Mouse (Mus musculus): ENCODE data around the gene P2rx5. TPM values are rescaled to one million over a fixed set of nuclear protein-coding genes. Genes with fewer than 3 reads are reported as not detected.

Gene P2rx5
- total and polyA plus RNA-seq, 3 experiments = 0.21 to 0.83 (median 0.40) TPM

DNA sequence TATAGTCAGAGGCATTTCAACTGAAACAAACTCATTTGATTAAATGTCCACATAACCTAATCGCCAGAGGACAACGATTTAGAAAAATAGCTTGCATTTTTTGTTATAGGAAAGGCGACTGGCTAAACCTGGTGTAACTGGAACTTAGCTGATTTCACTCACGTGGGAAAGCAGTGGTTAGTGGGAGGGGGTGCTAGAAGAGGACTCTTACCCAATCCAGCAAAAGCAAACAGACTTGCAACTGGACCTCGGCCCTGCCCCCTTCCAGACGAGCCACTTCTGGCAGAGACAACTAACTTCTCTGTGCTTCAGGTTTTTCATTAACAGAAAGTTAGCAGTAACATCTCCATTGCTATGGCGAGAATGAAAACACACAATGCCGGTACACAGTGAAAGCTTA lies 15.4 kb downstream of the P2rx5 start:
- peak overlapping the region; percentile 84 for H3K4me2 ChIP-seq (ENCODE audit: insufficient read depth, low read depth, poor library complexity, severe bottlenecking)
- H3K27me3 ChIP-seq (replicated peaks) = peaks cover 29% of the 10 kb centered on the region
- in situ Hi-C loops (cut with MboI; ENCODE audit: low pct_ligation_motif_present, low pct_unique_long_range_greater_than_20kb, low sequenced_read_pairs) = no loop called here
- peaks cover 27% of the 10 kb centered on the region for H3K79me2 ChIP-seq (replicated peaks; ENCODE audit: control insufficient read depth, extremely low read depth, insufficient read depth, poor library complexity, severe bottlenecking)
- peak; percentile 39 for DNase-seq (ENCODE audit: extremely low read depth)
- no peaks in the 10 kb centered on the region for H3K9me3 ChIP-seq (replicated peaks; ENCODE audit: low read length)
- H3K27ac ChIP-seq (ENCODE audit: insufficient read depth, low read depth) = no peak overlapping the region
- dilution Hi-C loops (cut with MboI; ENCODE audit: extremely low pct_ligation_motif_present, extremely low pct_unique_long_range_greater_than_20kb, low sequenced_read_pairs) = no loop called here
- peak overlapping the region; percentile 70 to 94 (median 89) for H3K4me3 ChIP-seq (replicated peaks in 1 of 3; ENCODE audit: low read depth in 2 of 3, low read length in 2 of 3, poor library complexity in 1 of 3)
- H3K4me1 ChIP-seq (ENCODE audit: control insufficient read depth in 1 of 2, insufficient read depth in 2 of 2) = peaks cover 0 to 38% of the 10 kb centered on the region in 2 experiments; a peak in 2 of 4 replicates
- H3K36me3 ChIP-seq (replicated peaks in 1 of 2; ENCODE audit: control insufficient read depth in 1 of 2, insufficient read depth in 1 of 2, low read length in 1 of 2) = peaks cover 15 to 46% of the 10 kb centered on the region in 2 experiments
- TF ChIP-seq CHD1 (IDR thresholded peaks at IDR 0.05; ENCODE audit: low read depth, low read length) (0 out of 2 replicates have a peak, but pooled peaks have one; percentile 54), MXI1 (IDR thresholded peaks at IDR 0.05; ENCODE audit: low read depth, low read length) (peak; percentile 49), ZNF384 (IDR thresholded peaks at IDR 0.05; ENCODE audit: low read depth, low read length) (no peak), BHLHE40 (IDR thresholded peaks at IDR 0.05; ENCODE audit: low read depth, low read length) (peak; percentile 52; the same call in 1 of the 2 replicates), SIN3A (IDR thresholded peaks at IDR 0.05; ENCODE audit: low read length) (no peak; the same call in 1 of the 2 replicates), POLR2AphosphoS2 (IDR thresholded peaks at IDR 0.05; ENCODE audit: low read depth, low read length) (0 out of 2 replicates have a peak, but pooled peaks have one; percentile 51), POLR2A (IDR thresholded peaks at IDR 0.05; ENCODE audit: low read depth, low read length) (no peak), NELFE (IDR thresholded peaks at IDR 0.05; ENCODE audit: low read depth, low read length) (peak; percentile 19; the same call in 1 of the 2 replicates)
- peak overlapping the region; percentile 89 for H3K9ac ChIP-seq (ENCODE audit: insufficient read depth, low read depth)

DNA sequence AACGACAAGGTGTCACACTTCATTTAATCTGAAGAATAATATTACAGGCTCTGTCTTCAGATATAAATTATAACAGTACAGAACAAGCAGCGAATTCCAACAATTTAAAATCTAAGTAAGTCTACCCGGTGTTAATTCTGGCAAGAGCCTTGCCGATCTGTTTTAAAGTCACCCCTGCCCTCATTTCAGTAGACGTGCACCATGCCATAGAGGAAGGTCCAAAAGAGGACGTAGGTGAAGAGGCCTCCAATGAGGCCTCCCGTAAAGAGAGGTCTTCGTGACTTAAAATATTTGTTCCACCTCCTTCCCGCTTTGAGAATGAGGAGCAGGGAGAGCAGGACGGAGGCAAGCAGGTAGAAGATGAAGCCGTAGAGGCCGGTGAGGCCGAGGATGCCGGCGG lies 16.0 kb downstream of the P2rx5 start:
- H3K79me2 ChIP-seq (replicated peaks; ENCODE audit: control insufficient read depth, extremely low read depth, insufficient read depth, poor library complexity, severe bottlenecking) = peaks cover 27% of the 10 kb centered on the region
- TF ChIP-seq POLR2A (IDR thresholded peaks at IDR 0.05; ENCODE audit: low read depth, low read length) (no peak), MAX (IDR thresholded peaks at IDR 0.05; ENCODE audit: low read length) (no peak), POLR2AphosphoS2 (IDR thresholded peaks at IDR 0.05; ENCODE audit: low read depth, low read length) (no peak), ZMIZ1 (IDR thresholded peaks at IDR 0.05; ENCODE audit: low read depth, low read length) (no peak)
- no peaks in the 10 kb centered on the region for H3K9me3 ChIP-seq (replicated peaks; ENCODE audit: low read length)
- peaks cover 30% of the 10 kb centered on the region for H3K27me3 ChIP-seq (replicated peaks)
- H3K4me1 ChIP-seq (ENCODE audit: control insufficient read depth in 1 of 2, insufficient read depth in 2 of 2) = peaks cover 0 to 38% of the 10 kb centered on the region in 2 experiments; a peak in 2 of 4 replicates
- H3K4me3 ChIP-seq (replicated peaks in 1 of 3; ENCODE audit: low read depth in 2 of 3, low read length in 2 of 3, poor library complexity in 1 of 3) = peak overlapping the region; percentile 70 to 94 (median 89)
- peak overlapping the region; percentile 84 for H3K4me2 ChIP-seq (ENCODE audit: insufficient read depth, low read depth, poor library complexity, severe bottlenecking)
- peak overlapping the region; percentile 53 for H3K27ac ChIP-seq (ENCODE audit: insufficient read depth, low read depth)
- peak overlapping the region; percentile 89 for H3K9ac ChIP-seq (ENCODE audit: insufficient read depth, low read depth)
- in situ Hi-C loops (cut with MboI; ENCODE audit: low pct_ligation_motif_present, low pct_unique_long_range_greater_than_20kb, low sequenced_read_pairs) (no loop called here), dilution Hi-C loops (cut with MboI; ENCODE audit: extremely low pct_ligation_motif_present, extremely low pct_unique_long_range_greater_than_20kb, low sequenced_read_pairs) (no loop called here)
- peaks cover 10 to 41% of the 10 kb centered on the region in 2 experiments for H3K36me3 ChIP-seq (replicated peaks in 1 of 2; ENCODE audit: control insufficient read depth in 1 of 2, insufficient read depth in 1 of 2, low read length in 1 of 2)
- peak; percentile 39 for DNase-seq (ENCODE audit: extremely low read depth)

DNA sequence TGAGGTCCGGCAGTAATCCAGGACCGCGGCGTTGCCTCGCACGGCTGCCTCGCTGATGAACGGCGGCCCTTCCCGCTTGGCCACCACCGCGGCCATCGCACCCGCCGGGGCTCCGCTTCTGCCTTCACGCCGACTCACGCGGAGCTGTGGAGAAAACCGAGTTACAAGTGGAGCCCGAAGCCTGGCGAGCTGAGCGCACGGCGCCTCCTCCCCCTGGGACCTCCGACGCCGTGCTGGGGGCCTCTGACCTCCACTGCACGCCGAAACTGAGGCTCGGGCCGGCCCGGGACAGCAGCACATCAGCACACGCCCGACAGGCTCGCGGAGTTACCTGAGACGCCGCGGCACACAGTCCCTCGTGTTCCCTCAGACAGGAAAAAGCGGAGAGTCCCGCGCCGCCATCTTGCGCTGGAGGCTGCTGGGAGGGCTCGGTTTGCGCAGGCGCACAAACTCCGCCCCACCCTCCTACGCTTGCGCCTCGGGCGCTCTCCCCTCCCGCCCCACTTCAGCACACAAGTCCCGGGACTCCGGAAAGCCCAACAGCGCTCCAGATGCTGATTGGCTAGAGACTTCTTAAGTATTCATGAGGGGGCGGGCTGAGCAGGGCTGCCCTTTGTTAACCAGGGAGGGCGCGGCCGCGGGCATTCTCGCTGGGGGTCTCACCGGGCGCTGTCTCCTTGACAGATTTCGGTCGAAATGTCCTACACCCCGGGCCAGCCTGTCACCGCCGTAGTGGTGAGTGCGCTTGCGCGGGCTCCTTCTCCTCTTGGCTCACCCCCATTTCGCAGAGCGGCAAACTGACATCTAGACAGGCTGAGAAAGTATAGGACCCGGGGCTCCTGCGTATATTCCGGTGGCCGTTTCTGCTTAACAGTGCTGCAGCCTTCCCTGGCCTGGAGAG lies 16.6 kb downstream of the P2rx5 start, which contains the start of the genes Emc6 and Tax1bp3:
Emc6 (minus strand) TSS at position 430 of the 901 bp plus-strand sequence.
Tax1bp3 (plus strand) TSS at position 476 of the 901 bp plus-strand sequence.
- Histone ChIP-seq H3K79me2 (replicated peaks; ENCODE audit: control insufficient read depth, extremely low read depth, insufficient read depth, poor library complexity, severe bottlenecking) (peaks cover 27% of the 10 kb centered on the region), H3K9me3 (replicated peaks; ENCODE audit: low read length) (no peaks in the 10 kb centered on the region), H3K27ac (ENCODE audit: insufficient read depth, low read depth) (peak within 1 kb of the TSS; percentile 53), H3K4me1 (ENCODE audit: control insufficient read depth in 1 of 2, insufficient read depth in 2 of 2) (peaks cover 0 to 37% of the 10 kb centered on the region in 2 experiments; a peak in 2 of 4 replicates), H3K9ac (ENCODE audit: insufficient read depth, low read depth) (peak within 1 kb of the TSS; percentile 89), H3K27me3 (replicated peaks) (peaks cover 30% of the 10 kb centered on the region), H3K4me2 (ENCODE audit: insufficient read depth, low read depth, poor library complexity, severe bottlenecking) (peak within 1 kb of the TSS; percentile 86), H3K36me3 (replicated peaks in 1 of 2; ENCODE audit: control insufficient read depth in 1 of 2, insufficient read depth in 1 of 2, low read length in 1 of 2) (peaks cover 3 to 34% of the 10 kb centered on the region in 2 experiments), H3K4me3 (replicated peaks in 1 of 3; ENCODE audit: low read depth in 2 of 3, low read length in 2 of 3, poor library complexity in 1 of 3) (peak within 1 kb of the TSS; percentile 70 to 94 (median 89))
- in situ Hi-C loops (cut with MboI; ENCODE audit: low pct_ligation_motif_present, low pct_unique_long_range_greater_than_20kb, low sequenced_read_pairs) (no loop called here), dilution Hi-C loops (cut with MboI; ENCODE audit: extremely low pct_ligation_motif_present, extremely low pct_unique_long_range_greater_than_20kb, low sequenced_read_pairs) (no loop called here)
- peak; percentile 99 for DNase-seq (ENCODE audit: extremely low read depth)
- TF ChIP-seq USF1 (IDR thresholded peaks at IDR 0.05; ENCODE audit: low read depth, low read length) (no peak), MAFK (IDR thresholded peaks at IDR 0.05; ENCODE audit: insufficient replicate concordance, low read length) (no peak), ZMIZ1 (IDR thresholded peaks at IDR 0.05; ENCODE audit: low read depth, low read length) (peak; percentile 90), TBP (conservative IDR thresholded peaks at IDR 0.05; ENCODE audit: low read depth, low read length) (peak; percentile 81), KAT2A (IDR thresholded peaks at IDR 0.05; ENCODE audit: insufficient replicate concordance, low read length) (peak; percentile 67; the same call in 1 of the 2 replicates), MEF2A (IDR thresholded peaks at IDR 0.05; ENCODE audit: borderline replicate concordance, low read depth, low read length) (0 out of 2 replicates have a peak, but pooled peaks have one; percentile 10), PAX5 (IDR thresholded peaks at IDR 0.05; ENCODE audit: low read length) (no peak), BHLHE40 (IDR thresholded peaks at IDR 0.05; ENCODE audit: low read depth, low read length) (peak; percentile 43; the same call in 1 of the 2 replicates), UBTF (IDR thresholded peaks at IDR 0.05; ENCODE audit: low read depth, low read length) (peak; percentile 60; the same call in 1 of the 2 replicates), ZNF384 (IDR thresholded peaks at IDR 0.05; ENCODE audit: low read depth, low read length) (no peak), EP300 (IDR thresholded peaks at IDR 0.05; ENCODE audit: low read length) (no peak), JUND (conservative IDR thresholded peaks at IDR 0.05; ENCODE audit: low read depth, low read length) (no peak), NRF1 (IDR thresholded peaks at IDR 0.05; ENCODE audit: low read depth, low read length) (peak; percentile 92), ZKSCAN1 (IDR thresholded peaks at IDR 0.05; ENCODE audit: borderline replicate concordance, low read depth, low read length) (no peak), E2F4 (IDR thresholded peaks at IDR 0.05; ENCODE audit: insufficient replicate concordance, low read depth, low read length) (no peak)

All from CH12.LX (cell line).